13 mouse cellular contexts compared by ENCODE assay signal in genomic region chr11:115098203-115098932, GRCm38 (mm10). TPM values are rescaled to one million over a fixed set of nuclear protein-coding genes. Genes with fewer than 3 reads are reported as not detected.
DNase-seq lines count a peak whose midpoint lies in the region; ATAC-seq lines count a peak whose summit lies in the region.
"Had no signal": no experiment of that assay in that cellular context is flagged by ENCODE, and none has a peak within 500 bp of the region (broad histone marks: within the 10 kb centered on the region; RNA-seq: fewer than 3 reads in every experiment).

No protein-coding gene starts in this region.

- H3K36me3 ChIP-seq in forebrain, embryonic 10.5 days (replicated peaks) = no peaks in the 10 kb centered on the region
- H3K36me3 ChIP-seq in forebrain, embryonic 12.5 days (replicated peaks) = no peaks in the 10 kb centered on the region
- no peaks in the 10 kb centered on the region for H3K36me3 ChIP-seq in limb, embryonic 10.5 days
- H3K36me3 ChIP-seq: hindbrain, embryonic 15.5 days; liver, embryonic 12.5 days had no signal

- H3K4me2 ChIP-seq in forebrain, embryonic 12.5 days = no peak overlapping the region
- H3K4me2 ChIP-seq: hindbrain, embryonic 15.5 days; liver, embryonic 12.5 days had no signal

- H3K9me3 ChIP-seq in forebrain, embryonic 10.5 days = 0 out of 2 replicates have a peak, but pooled peaks cover 2% of the 10 kb centered on the region
- H3K9me3 ChIP-seq in forebrain, embryonic 12.5 days = peaks cover 2% of the 10 kb centered on the region; the same call in 1 of the 2 replicates
- no peaks in the 10 kb centered on the region; the same call in 1 of the 2 replicates for H3K9me3 ChIP-seq in limb, embryonic 10.5 days (replicated peaks)
- H3K9me3 ChIP-seq: hindbrain, embryonic 15.5 days; liver, embryonic 12.5 days had no signal

- H3K27ac ChIP-seq in forebrain, embryonic 10.5 days = peak overlapping the region; percentile 16; the same call in 1 of the 2 replicates
- no peak overlapping the region for H3K27ac ChIP-seq in forebrain, embryonic 12.5 days
- peak overlapping the region; percentile 63 for H3K27ac ChIP-seq in limb, embryonic 10.5 days
- H3K27ac ChIP-seq: hindbrain, embryonic 15.5 days; liver, embryonic 12.5 days had no signal

- ATAC-seq in forebrain, embryonic 12.5 days (ENCODE audit: low FRiP score) = no peak
- no peak for ATAC-seq in granulocyte monocyte progenitor cell, adult 5-6 weeks (replicated peaks; ENCODE audit: poor library complexity, severe bottlenecking)
- ATAC-seq: liver, embryonic 12.5 days had no signal

- WGBS in forebrain, embryonic 10.5 days = 67% methylated on average over 10 of the region's 10 CpGs
- 70% methylated on average over 10 of the region's 10 CpGs for WGBS in forebrain, embryonic 12.5 days
- WGBS in limb, embryonic 10.5 days = 46% methylated on average over 10 of the region's 10 CpGs

- peaks cover 31% of the 10 kb centered on the region for H3K4me1 ChIP-seq in forebrain, embryonic 10.5 days
- no peaks in the 10 kb centered on the region for H3K4me1 ChIP-seq in forebrain, embryonic 12.5 days
- peaks cover 54% of the 10 kb centered on the region for H3K4me1 ChIP-seq in limb, embryonic 10.5 days
- H3K4me1 ChIP-seq: hindbrain, embryonic 15.5 days; liver, embryonic 12.5 days had no signal

- no peak overlapping the region for H3K4me3 ChIP-seq in forebrain, embryonic 10.5 days
- no peak overlapping the region for H3K4me3 ChIP-seq in forebrain, embryonic 12.5 days (replicated peaks)
- no peak overlapping the region for H3K4me3 ChIP-seq in limb, embryonic 10.5 days
- H3K4me3 ChIP-seq: hindbrain, embryonic 15.5 days; liver, embryonic 12.5 days had no signal

- no peak for DNase-seq in forebrain, embryonic 10.5 days (ENCODE audit: extremely low spot score, low spot score)
- peak; percentile 35 for DNase-seq in lung, postnatal 10 days
- no peak for DNase-seq in lung, postnatal 14 days
- DNase-seq in cerebellum, postnatal 25 days = peak; percentile 57 to 64
- DNase-seq in limb, embryonic 10.5 days (ENCODE audit: low spot score) = no peak
- DNase-seq in ovary, postnatal 10 days (ENCODE audit: low spot score) = no peak
- DNase-seq: adrenal gland, postnatal 25 days had no signal

- no peaks in the 10 kb centered on the region for H3K27me3 ChIP-seq in forebrain, embryonic 10.5 days (ENCODE audit: poor library complexity, severe bottlenecking)
- H3K27me3 ChIP-seq in forebrain, embryonic 12.5 days = no peaks in the 10 kb centered on the region
- H3K27me3 ChIP-seq in limb, embryonic 10.5 days (ENCODE audit: low read depth, poor library complexity, severe bottlenecking) = no peaks in the 10 kb centered on the region
- H3K27me3 ChIP-seq: hindbrain, embryonic 15.5 days; liver, embryonic 12.5 days had no signal

- H3K9ac ChIP-seq in forebrain, embryonic 12.5 days = no peak overlapping the region
- H3K9ac ChIP-seq: hindbrain, embryonic 15.5 days; liver, embryonic 12.5 days had no signal

RNA-seq across cellular contexts. Expression of gene Rab37, which starts 7.1 kb away (rescaled TPM):
- polyA plus RNA-seq in forebrain, embryonic 10.5 days (2016; fragmentation: Nextera tagmentation; extraction: Ambion mirVana) = 0.76 and 0.90 TPM in 2 replicates
- 0.80 and 1.2 TPM in 2 replicates for polyA plus RNA-seq in forebrain, embryonic 12.5 days (2016; fragmentation: Nextera tagmentation; extraction: Ambion mirVana)
- 0.95 and 1.8 TPM in 2 replicates for polyA plus RNA-seq in limb, embryonic 10.5 days (2016; fragmentation: Nextera tagmentation; extraction: Ambion mirVana)
- total RNA-seq in granulocyte monocyte progenitor cell, adult 5-6 weeks (2014; fragmentation: Nextera tagmentation) = 6.5 and 15.1 TPM in 2 replicates
- total RNA-seq in granulocyte monocyte progenitor cell, adult 5-6 weeks (2017) = 7.1 and 10.0 TPM in 2 replicates
- polyA plus RNA-seq: testis, adult 2 months had no signal

RNA-seq across cellular contexts. Expression of gene Cd300lf, which starts 35.4 kb away (rescaled TPM):
- 0.09 and 0.10 TPM in 2 replicates for polyA plus RNA-seq in forebrain, embryonic 10.5 days (2016; fragmentation: Nextera tagmentation; extraction: Ambion mirVana)
- 0.19 TPM in 1 of 2 replicates, not detected in the other for polyA plus RNA-seq in forebrain, embryonic 12.5 days (2016; fragmentation: Nextera tagmentation; extraction: Ambion mirVana)
- 0.06 TPM in 1 of 2 replicates, not detected in the other for polyA plus RNA-seq in limb, embryonic 10.5 days (2016; fragmentation: Nextera tagmentation; extraction: Ambion mirVana)
- not detected in 2 replicates for total RNA-seq in granulocyte monocyte progenitor cell, adult 5-6 weeks (2014; fragmentation: Nextera tagmentation)
- 0.46 and 2.8 TPM in 2 replicates for total RNA-seq in granulocyte monocyte progenitor cell, adult 5-6 weeks (2017)

RNA-seq across cellular contexts. Expression of gene Cd300e, which starts 36.4 kb away (rescaled TPM):
- not detected in 2 replicates for polyA plus RNA-seq in forebrain, embryonic 10.5 days (2016; fragmentation: Nextera tagmentation; extraction: Ambion mirVana)
- not detected in 2 replicates for polyA plus RNA-seq in forebrain, embryonic 12.5 days (2016; fragmentation: Nextera tagmentation; extraction: Ambion mirVana)
- polyA plus RNA-seq in limb, embryonic 10.5 days (2016; fragmentation: Nextera tagmentation; extraction: Ambion mirVana) = not detected in 2 replicates
- total RNA-seq in granulocyte monocyte progenitor cell, adult 5-6 weeks (2014; fragmentation: Nextera tagmentation) = not detected in 2 replicates
- total RNA-seq in granulocyte monocyte progenitor cell, adult 5-6 weeks (2017) = not detected in 2 replicates
- polyA plus RNA-seq: hindbrain, embryonic 15.5 days; testis, adult 2 months had no signal

RNA-seq across cellular contexts. Expression of gene Cd300ld3, which starts 50.2 kb away (rescaled TPM):
- not detected in 2 replicates for polyA plus RNA-seq in forebrain, embryonic 10.5 days (2016; fragmentation: Nextera tagmentation; extraction: Ambion mirVana)
- not detected in 2 replicates for polyA plus RNA-seq in forebrain, embryonic 12.5 days (2016; fragmentation: Nextera tagmentation; extraction: Ambion mirVana)
- not detected in 2 replicates for polyA plus RNA-seq in limb, embryonic 10.5 days (2016; fragmentation: Nextera tagmentation; extraction: Ambion mirVana)
- total RNA-seq in granulocyte monocyte progenitor cell, adult 5-6 weeks (2014; fragmentation: Nextera tagmentation) = not detected in 2 replicates
- not detected in 2 replicates for total RNA-seq in granulocyte monocyte progenitor cell, adult 5-6 weeks (2017)
- polyA plus RNA-seq: embryonic facial prominence, embryonic 14.5 days; hindbrain, embryonic 15.5 days had no signal

Comparison
In these comparisons a context has a peak if more than half of its experiments do, and no peak if none do; other contexts are left out.
1. DNase-seq: peak in lung, postnatal 10 days (single experiment) and cerebellum, postnatal 25 days (2 of 2); none in forebrain, embryonic 10.5 days (single experiment), lung, postnatal 14 days (single experiment), limb, embryonic 10.5 days (single experiment) and ovary, postnatal 10 days (single experiment).